Mouse (Mus musculus) embryonic facial prominence, embryonic 14.5 days (tissue): ENCODE measurements around the gene H2-DMb1. TPM values are rescaled to one million over a fixed set of nuclear protein-coding genes. Genes with fewer than 3 reads are reported as not detected.
A peak's percentile ranks its signal among the peaks of the same experiment; 100 is the strongest.

Experiments
- ATAC-seq: fragments of 200-750 bp; cut with Nextera tagmentation; 2 replicates; pipeline ENCODE4 v1.8.0; 2017; ENCODE audit warnings: low read depth, moderate number of reproducible peaks, moderate TSS enrichment
- DNase-seq: peaks from one replicate; pipeline ENCODE4 v3.0.0-alpha.2; 2015; ENCODE audit warnings: low spot score
- H3K27ac ChIP-seq: fragments of 300-500 bp; sonication (generic); replicated peaks from 2 replicates; pipeline ENCODE4 v1.5.1; 2014; ENCODE audit warnings: low read depth, mild to moderate bottlenecking, low read length, moderate library complexity
- H3K27me3 ChIP-seq: fragments of 300-500 bp; sonication (generic); replicated peaks from 2 replicates; pipeline ENCODE4 v1.6.1; 2014; ENCODE audit warnings: low read length; ENCODE audit not compliant: control insufficient read depth, insufficient read depth
- H3K36me3 ChIP-seq: fragments of 300-500 bp; sonication (generic); 2 replicates; pipeline ENCODE4 v1.6.1; 2014; ENCODE audit warnings: low read length, mixed read lengths; ENCODE audit not compliant: control insufficient read depth, insufficient read depth
- H3K4me1 ChIP-seq: fragments of 300-500 bp; sonication (generic); 2 replicates; pipeline ENCODE4 v1.6.1; 2014; ENCODE audit warnings: antibody characterized with exemption, low read length; ENCODE audit not compliant: control insufficient read depth, insufficient read depth
- H3K4me2 ChIP-seq: fragments of 300-500 bp; sonication (generic); 2 replicates; pipeline ENCODE4 v1.6.1; 2014; ENCODE audit warnings: low read depth, mild to moderate bottlenecking, low read length, moderate library complexity, mixed read lengths
- H3K4me3 ChIP-seq: fragments of 300-500 bp; sonication (generic); 2 replicates; pipeline ENCODE4 v1.5.1; 2014; ENCODE audit warnings: low read depth, mild to moderate bottlenecking, low read length
- H3K9ac ChIP-seq: fragments of 300-500 bp; sonication (generic); 2 replicates; pipeline ENCODE4 v1.6.1; 2014; ENCODE audit warnings: low read depth, mild to moderate bottlenecking, low read length, moderate library complexity, mixed read lengths
- H3K9me3 ChIP-seq: fragments of 300-500 bp; sonication (generic); 2 replicates; pipeline ENCODE4 v1.6.1; 2016; ENCODE audit warnings: low read length; ENCODE audit not compliant: control insufficient read depth
- WGBS: fragments of 180-500 bp; shearing (Covaris S2); extraction: QIAGEN DNeasy Blood & Tissue Kit; methylation state at CpG from one replicate; pipeline ENCODE4 v1.1.7; 2014; 5-methylcytosine and 5-hydroxymethylcytosine counted together
- polyA plus RNA-seq: library from polyadenylated mRNA; unstranded; fragments of >200 nt; fragmentation: Nextera tagmentation; extraction: Ambion mirVana; gene quantifications from 2 replicates; pipeline ENCODE4 v1.2.1, GENCODE M21; 2014

Gene H2-DMb1
- 2.8 and 4.3 TPM in 2 replicates for polyA plus RNA-seq

DNA sequence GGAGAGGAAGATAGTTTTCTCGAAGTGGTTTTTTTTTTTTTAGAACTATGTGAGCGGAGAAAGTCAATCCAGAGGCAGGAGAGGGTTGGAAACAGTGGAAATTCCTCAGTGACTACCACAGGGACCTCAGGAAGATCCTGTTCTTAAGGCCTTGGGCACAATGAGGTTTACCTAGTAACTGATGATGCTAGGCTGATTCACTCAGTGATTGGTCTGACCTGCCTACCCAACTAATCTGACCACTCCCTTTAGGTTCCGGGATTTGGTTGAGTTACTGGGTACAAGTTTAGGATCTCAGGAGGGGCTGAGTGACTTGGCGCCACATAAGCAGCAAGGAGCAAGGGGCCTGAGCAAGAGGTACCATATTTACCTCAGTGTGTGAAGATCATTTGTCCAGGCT lies at the start of gene H2-DMb1:
Gene H2-DMb1 (plus strand): TSS at position 150 of the 400 bp plus-strand sequence.
- DNase-seq = peak; percentile 79
- no peak within 1 kb of the TSS for H3K9ac ChIP-seq
- peak within 1 kb of the TSS; percentile 7; the same call in 1 of the 2 replicates for H3K4me2 ChIP-seq
- H3K27me3 ChIP-seq = no peaks in the 10 kb centered on the region
- no peak within 1 kb of the TSS for H3K4me3 ChIP-seq
- H3K4me1 ChIP-seq = no peaks in the 10 kb centered on the region
- no peaks in the 10 kb centered on the region for H3K9me3 ChIP-seq
- ATAC-seq = peak; percentile 63; the same call in 1 of the 2 replicates
- WGBS = 63% methylated on average over 4 of the region's 4 CpGs
- H3K36me3 ChIP-seq = no peaks in the 10 kb centered on the region
- no peak within 1 kb of the TSS for H3K27ac ChIP-seq

DNA sequence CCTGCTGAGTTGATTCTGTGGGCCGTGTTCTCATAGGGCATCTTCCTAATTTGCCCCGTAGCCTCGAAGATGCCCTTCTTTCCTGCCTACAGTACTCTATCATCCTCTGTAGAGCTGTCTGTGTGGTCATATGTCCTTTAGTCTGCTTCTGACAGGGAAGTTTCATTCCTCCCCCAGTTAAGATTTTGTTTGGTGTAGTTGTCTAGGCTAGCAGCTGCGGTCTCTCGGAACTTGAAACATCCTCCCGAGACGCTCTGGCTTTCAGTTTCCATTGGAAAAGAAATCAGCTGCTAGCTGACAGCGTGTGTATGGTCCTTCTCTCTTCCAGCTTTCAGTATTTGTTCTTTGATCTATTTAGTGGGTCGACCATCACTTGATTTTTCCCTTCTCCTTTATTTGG lies 48.1 kb upstream of the H2-DMb1 start:
- Histone ChIP-seq H3K27ac (no peak overlapping the region), H3K9ac (no peak overlapping the region), H3K27me3 (no peaks in the 10 kb centered on the region), H3K4me3 (no peak overlapping the region), H3K4me1 (no peaks in the 10 kb centered on the region), H3K9me3 (peaks cover 3% of the 10 kb centered on the region; the same call in 1 of the 2 replicates), H3K36me3 (peaks cover 10% of the 10 kb centered on the region), H3K4me2 (no peak overlapping the region)
- no peak for ATAC-seq
- 84% methylated on average over 9 of the region's 9 CpGs for WGBS
- no peak for DNase-seq

DNA sequence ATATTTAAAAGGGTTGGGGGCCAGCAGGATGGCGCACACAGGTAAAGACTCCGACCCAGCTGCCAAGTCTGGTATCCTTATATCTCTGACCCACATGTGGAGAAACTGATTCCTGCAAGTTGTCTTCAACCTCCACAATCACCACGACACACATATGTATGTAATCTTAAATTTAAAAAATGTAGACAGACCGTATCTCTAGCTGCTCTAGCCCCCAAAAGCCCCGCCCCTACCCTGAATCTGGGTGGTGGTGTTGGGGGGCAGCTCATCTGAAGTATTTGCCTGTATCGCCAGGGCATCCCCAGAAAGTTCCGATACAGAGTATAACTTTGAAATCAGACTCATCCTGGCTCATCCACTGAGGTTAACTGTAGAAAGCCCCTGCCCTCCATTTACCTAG lies 46.3 kb upstream of the H2-DMb1 start:
- WGBS = 77% methylated on average over 7 of the region's 7 CpGs
- Histone ChIP-seq H3K9me3 (peaks cover 3% of the 10 kb centered on the region; the same call in 1 of the 2 replicates), H3K27me3 (no peaks in the 10 kb centered on the region), H3K4me1 (no peaks in the 10 kb centered on the region), H3K4me3 (no peak overlapping the region), H3K9ac (no peak overlapping the region), H3K27ac (no peak overlapping the region), H3K36me3 (peaks cover 28% of the 10 kb centered on the region), H3K4me2 (no peak overlapping the region)
- DNase-seq (no peak), ATAC-seq (no peak)

DNA sequence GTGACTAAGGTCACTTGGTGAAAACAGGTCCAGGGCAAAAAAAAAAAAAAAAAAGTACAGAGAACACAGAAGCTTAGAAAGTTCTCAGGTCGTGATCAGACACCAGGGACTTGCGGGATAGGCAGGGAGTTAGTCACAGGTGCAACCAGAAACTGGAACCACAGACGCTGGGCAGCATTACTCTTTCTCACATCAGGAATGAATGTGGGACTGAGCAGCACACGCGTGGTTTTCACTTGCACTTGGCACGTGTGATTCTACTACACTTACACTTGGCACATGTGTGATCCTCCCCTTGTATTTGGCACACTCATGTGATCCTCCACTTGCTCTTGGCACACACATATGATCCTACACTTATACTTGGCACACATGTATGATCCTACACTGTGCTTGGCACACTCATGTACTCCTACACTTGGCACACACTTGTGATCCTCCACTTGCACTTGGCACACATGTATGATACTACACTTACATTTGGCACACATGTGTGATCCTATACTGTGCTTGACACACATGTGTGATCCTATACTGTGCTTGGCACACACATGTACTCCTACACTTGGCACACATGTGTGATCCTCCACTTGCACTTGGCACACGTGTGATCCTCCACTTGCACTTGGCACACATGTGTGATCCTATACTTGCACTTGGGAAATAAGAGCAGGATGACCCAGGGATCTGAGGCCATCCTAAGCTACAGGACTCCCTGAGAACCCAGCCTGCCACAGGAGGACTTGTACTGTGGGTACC lies 45.6 kb upstream of the H2-DMb1 start:
- no peak overlapping the region for H3K9ac ChIP-seq
- no peak overlapping the region for H3K27ac ChIP-seq
- no peak overlapping the region for H3K4me2 ChIP-seq
- no peak overlapping the region for H3K4me3 ChIP-seq
- ATAC-seq (no peak), DNase-seq (no peak)
- no peaks in the 10 kb centered on the region for H3K4me1 ChIP-seq
- H3K36me3 ChIP-seq = peaks cover 35% of the 10 kb centered on the region
- WGBS = 79% methylated on average over 7 of the region's 7 CpGs
- no peaks in the 10 kb centered on the region for H3K27me3 ChIP-seq
- peaks cover 3% of the 10 kb centered on the region; the same call in 1 of the 2 replicates for H3K9me3 ChIP-seq

GRCm38 (mm10) chr17:34108460-34108859 lies 44.4 kb upstream of the H2-DMb1 start:
- Histone ChIP-seq H3K9me3 (peaks cover 3% of the 10 kb centered on the region; the same call in 1 of the 2 replicates), H3K4me2 (no peak overlapping the region), H3K27me3 (no peaks in the 10 kb centered on the region), H3K27ac (no peak overlapping the region), H3K36me3 (peaks cover 47% of the 10 kb centered on the region), H3K4me3 (no peak overlapping the region), H3K4me1 (no peaks in the 10 kb centered on the region), H3K9ac (no peak overlapping the region)
- no peak for DNase-seq
- WGBS = 73% methylated on average over 5 of the region's 6 CpGs
- ATAC-seq = no peak

DNA sequence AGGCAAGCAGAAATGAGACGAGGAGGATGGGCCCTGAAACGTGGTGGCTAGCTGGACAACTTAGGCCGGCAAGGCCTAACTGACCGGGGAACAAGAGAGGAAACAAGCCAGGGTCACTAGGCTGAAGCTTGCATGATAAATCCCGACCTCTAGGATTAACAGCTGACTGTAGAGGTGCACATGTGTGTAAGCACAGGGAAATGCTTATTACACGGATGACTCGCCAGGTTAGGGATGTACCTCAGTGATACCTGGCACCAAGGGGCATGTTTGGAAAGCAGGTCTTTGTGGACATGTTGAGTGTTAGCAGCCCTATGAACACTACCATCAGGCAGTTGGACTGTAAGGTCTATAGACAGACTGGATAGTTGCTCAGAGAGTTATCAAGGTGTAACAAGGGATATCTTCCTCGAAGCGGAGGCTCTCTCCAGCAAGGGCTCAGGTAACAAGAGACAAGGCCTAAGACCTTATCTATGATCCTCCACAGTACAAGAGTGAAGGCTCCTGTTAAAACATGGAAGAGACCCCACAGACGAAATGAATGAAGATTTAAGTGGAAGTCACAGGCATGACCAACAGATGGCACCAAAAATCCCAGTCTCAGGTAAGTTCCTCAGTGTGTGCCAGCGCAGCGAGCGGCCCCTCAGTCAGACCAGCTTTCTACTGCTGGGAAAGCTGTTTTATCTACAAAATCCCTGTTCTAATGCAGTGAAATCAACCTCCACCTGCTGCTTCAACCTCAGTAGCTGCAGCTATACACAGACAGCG lies 43.6 kb upstream of the H2-DMb1 start:
- Histone ChIP-seq H3K4me2 (no peak overlapping the region), H3K27me3 (no peaks in the 10 kb centered on the region), H3K9me3 (peaks cover 3% of the 10 kb centered on the region; the same call in 1 of the 2 replicates), H3K9ac (no peak overlapping the region), H3K4me3 (no peak overlapping the region), H3K27ac (no peak overlapping the region), H3K4me1 (no peaks in the 10 kb centered on the region), H3K36me3 (peaks cover 54% of the 10 kb centered on the region)
- WGBS = 71% methylated on average over 14 of the region's 14 CpGs
- ATAC-seq = no peak
- peak; percentile 34 for DNase-seq

GRCm38 (mm10) chr17:34109806-34110195 lies 43.1 kb upstream of the H2-DMb1 start:
- Histone ChIP-seq H3K27ac (no peak overlapping the region), H3K9me3 (peaks cover 3% of the 10 kb centered on the region; the same call in 1 of the 2 replicates), H3K9ac (no peak overlapping the region), H3K36me3 (peaks cover 60% of the 10 kb centered on the region), H3K4me3 (no peak overlapping the region), H3K4me1 (no peaks in the 10 kb centered on the region), H3K27me3 (no peaks in the 10 kb centered on the region), H3K4me2 (no peak overlapping the region)
- ATAC-seq (peak; percentile 24; the same call in 1 of the 2 replicates), DNase-seq (peak; percentile 44)
- 65% methylated on average over 3 of the region's 3 CpGs for WGBS

DNA sequence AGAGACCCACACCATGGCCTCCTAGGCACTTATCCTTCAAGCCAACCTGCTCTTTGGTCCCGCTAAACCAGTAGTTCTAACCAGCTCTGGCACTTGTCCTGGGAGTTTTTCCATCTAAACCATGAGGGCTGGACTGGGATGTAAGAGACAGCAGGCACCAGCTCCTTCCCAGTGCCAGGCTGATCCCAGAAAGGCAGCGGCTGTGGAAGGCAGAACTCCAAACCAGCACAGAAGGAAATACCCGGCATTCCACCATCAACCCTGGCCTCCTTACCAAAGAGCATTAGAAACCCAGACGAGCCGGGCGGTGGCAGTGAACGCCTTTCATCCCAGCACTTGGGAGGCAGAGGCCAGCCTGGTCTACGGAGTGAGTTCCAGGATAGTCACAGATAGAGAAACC lies 42.6 kb upstream of the H2-DMb1 start:
- H3K9me3 ChIP-seq = peaks cover 3% of the 10 kb centered on the region; the same call in 1 of the 2 replicates
- no peaks in the 10 kb centered on the region for H3K4me1 ChIP-seq
- H3K4me2 ChIP-seq = no peak overlapping the region
- H3K4me3 ChIP-seq = no peak overlapping the region
- H3K27ac ChIP-seq = no peak overlapping the region
- H3K36me3 ChIP-seq = peaks cover 65% of the 10 kb centered on the region
- no peak for DNase-seq
- WGBS = 56% methylated on average over 8 of the region's 8 CpGs
- no peak for ATAC-seq
- no peaks in the 10 kb centered on the region for H3K27me3 ChIP-seq
- no peak overlapping the region for H3K9ac ChIP-seq
